Mouse (Mus musculus) thymus, postnatal 10 days (tissue): ENCODE measurements at regions not wholly inside any gene's neighbourhood (a gene's known extent, or its start where the extent isn't known, plus 50 kb on each side); places are given as distances from the start of the nearest gene placed in this dataset.

ENCODE experiments used
- DNase-seq, 2 experiments: peaks; one replicate each; pipeline ENCODE4 v3.0.0; 2021; ENCODE audit warnings: low spot score in 2 of 2

GRCm38 (mm10) chr13:32541611-32542010 is 203.1 kb upstream of the Gmds start:
- DNase-seq = no peak

- DNase-seq = no peak
These were observed 197.7 kb upstream of the Gmds start for GRCm38 (mm10) chr13:32536241-32536640.

GRCm38 (mm10) chr13:32535602-32536001 is 197.1 kb upstream of the Gmds start:
- DNase-seq = no peak

GRCm38 (mm10) chr13:32530926-32531512 is 192.5 kb upstream of the Gmds start:
- DNase-seq = no peak

GRCm38 (mm10) chr13:32518611-32519344 is 180.2 kb upstream of the Gmds start:
- DNase-seq = no peak

GRCm38 (mm10) chr13:32517514-32517913 is 179.0 kb upstream of the Gmds start:
- no peak for DNase-seq

GRCm38 (mm10) chr13:32509231-32510023 is 170.9 kb upstream of the Gmds start:
- DNase-seq = no peak

GRCm38 (mm10) chr13:32508447-32508846 is 169.9 kb upstream of the Gmds start:
- DNase-seq = no peak

- DNase-seq = no peak
These were observed 169.3 kb upstream of the Gmds start for GRCm38 (mm10) chr13:32507825-32508224.

GRCm38 (mm10) chr13:32498205-32498790 is 159.8 kb upstream of the Gmds start:
- no peak for DNase-seq

- DNase-seq = no peak
These were observed 157.7 kb upstream of the Gmds start for GRCm38 (mm10) chr13:32496263-32496662.

DNA sequence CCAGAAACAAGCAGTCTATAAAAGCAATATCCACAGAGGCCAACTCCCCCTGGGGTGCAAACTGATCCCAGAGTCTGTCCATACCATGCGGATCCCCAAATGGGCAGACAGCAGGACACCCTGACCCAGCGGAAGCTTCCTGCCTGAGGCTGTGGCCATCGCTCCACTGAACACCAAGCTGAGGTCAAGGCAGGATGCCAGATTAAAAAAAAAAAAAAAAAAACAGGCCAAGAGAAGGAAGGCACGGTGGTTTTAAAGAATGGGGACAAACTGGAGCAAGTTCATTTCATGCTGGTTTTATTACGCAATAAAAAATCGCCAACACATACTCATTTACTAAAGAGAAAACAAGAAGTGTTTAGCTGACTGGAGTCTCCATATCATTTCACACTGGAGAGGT is 156.5 kb upstream of the Gmds start:
- no peak for DNase-seq

DNA sequence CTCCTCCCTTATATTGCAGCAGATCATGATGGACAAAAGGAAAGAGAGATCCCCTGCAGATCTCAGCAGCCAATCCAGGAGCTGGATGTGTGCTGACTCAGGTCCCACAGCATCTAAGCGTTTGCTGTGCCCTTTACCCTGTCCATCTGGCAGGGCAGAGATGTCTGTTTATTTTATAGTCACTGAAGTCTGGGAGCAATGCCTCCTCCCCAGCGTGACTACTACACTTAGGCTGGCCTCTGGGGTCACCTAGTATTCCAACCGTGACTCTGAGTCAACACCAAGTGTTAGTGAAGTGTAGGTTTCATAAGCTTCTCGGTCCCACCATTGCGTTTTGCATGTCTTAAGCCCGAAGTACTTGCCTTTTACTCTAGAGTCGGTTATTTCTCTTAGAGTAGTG is 155.3 kb upstream of the Gmds start:
- no peak for DNase-seq

GRCm38 (mm10) chr13:32493309-32493708 is 154.8 kb upstream of the Gmds start:
- DNase-seq = peak in 1 of 2 experiments; percentile 6

- no peak for DNase-seq
These were observed 154.0 kb upstream of the Gmds start for GRCm38 (mm10) chr13:32492566-32492965.

GRCm38 (mm10) chr13:32481444-32482058 is 143.0 kb upstream of the Gmds start:
- DNase-seq = no peak

- DNase-seq = no peak
These were observed 141.5 kb upstream of the Gmds start for GRCm38 (mm10) chr13:32480029-32480428.

- no peak for DNase-seq
These were observed 140.7 kb upstream of the Gmds start for GRCm38 (mm10) chr13:32479118-32479818.

GRCm38 (mm10) chr13:32465787-32466186 is 127.2 kb upstream of the Gmds start:
- no peak for DNase-seq

- DNase-seq = no peak
These were observed 126.6 kb upstream of the Gmds start for GRCm38 (mm10) chr13:32465041-32465682.
